Mouse (Mus musculus): ENCODE measurements around the gene Pcyt2.

DNA sequence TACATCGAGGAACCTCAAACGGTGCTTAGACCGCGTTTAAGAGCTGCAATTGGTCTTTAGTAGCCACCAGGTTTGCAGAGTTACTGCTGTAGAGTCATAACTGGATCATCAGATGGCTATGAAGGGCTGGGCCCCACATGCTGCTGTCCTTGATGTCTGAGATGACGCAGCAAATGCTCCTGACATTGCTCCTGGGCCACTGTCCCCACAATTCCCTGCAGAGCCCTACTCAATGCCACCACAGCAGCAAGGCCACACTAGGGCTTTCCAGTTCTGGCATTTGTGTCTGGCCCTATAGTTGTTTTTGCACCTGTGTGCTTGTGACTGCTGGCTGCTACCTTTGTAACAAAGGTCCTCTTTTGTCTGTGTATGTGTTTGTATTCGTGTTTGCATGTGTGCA, 5.1 kb upstream of the Pcyt2 start:
- TF ChIP-seq EP300 (IDR thresholded peaks at IDR 0.05; ENCODE audit: insufficient read depth, low read depth, low read length) (no peak), CTCF (IDR thresholded peaks at IDR 0.05) (no peak)

Measured in heart, adult 2 months (tissue).